Mouse (Mus musculus) embryonic facial prominence, embryonic 14.5 days (tissue): ENCODE measurements at regions not wholly inside any gene's neighbourhood (a gene's known extent, or its start where the extent isn't known, plus 50 kb on each side); places are given as distances from the start of the nearest gene placed in this dataset.

Source experiments
- ATAC-seq: fragments of 200-750 bp; cut with Nextera tagmentation; 2 replicates; pipeline ENCODE4 v1.8.0; 2017; ENCODE audit warnings: low read depth, moderate number of reproducible peaks, moderate TSS enrichment
- DNase-seq: peaks from one replicate; pipeline ENCODE4 v3.0.0-alpha.2; 2015; ENCODE audit warnings: low spot score
- H3K27ac ChIP-seq: fragments of 300-500 bp; sonication (generic); replicated peaks from 2 replicates; pipeline ENCODE4 v1.5.1; 2014; ENCODE audit warnings: low read depth, mild to moderate bottlenecking, low read length, moderate library complexity
- H3K27me3 ChIP-seq: fragments of 300-500 bp; sonication (generic); replicated peaks from 2 replicates; pipeline ENCODE4 v1.6.1; 2014; ENCODE audit warnings: low read length; ENCODE audit not compliant: control insufficient read depth, insufficient read depth
- H3K36me3 ChIP-seq: fragments of 300-500 bp; sonication (generic); 2 replicates; pipeline ENCODE4 v1.6.1; 2014; ENCODE audit warnings: low read length, mixed read lengths; ENCODE audit not compliant: control insufficient read depth, insufficient read depth
- H3K4me1 ChIP-seq: fragments of 300-500 bp; sonication (generic); 2 replicates; pipeline ENCODE4 v1.6.1; 2014; ENCODE audit warnings: antibody characterized with exemption, low read length; ENCODE audit not compliant: control insufficient read depth, insufficient read depth
- H3K4me2 ChIP-seq: fragments of 300-500 bp; sonication (generic); 2 replicates; pipeline ENCODE4 v1.6.1; 2014; ENCODE audit warnings: low read depth, mild to moderate bottlenecking, low read length, moderate library complexity, mixed read lengths
- H3K4me3 ChIP-seq: fragments of 300-500 bp; sonication (generic); 2 replicates; pipeline ENCODE4 v1.5.1; 2014; ENCODE audit warnings: low read depth, mild to moderate bottlenecking, low read length
- H3K9ac ChIP-seq: fragments of 300-500 bp; sonication (generic); 2 replicates; pipeline ENCODE4 v1.6.1; 2014; ENCODE audit warnings: low read depth, mild to moderate bottlenecking, low read length, moderate library complexity, mixed read lengths
- H3K9me3 ChIP-seq: fragments of 300-500 bp; sonication (generic); 2 replicates; pipeline ENCODE4 v1.6.1; 2016; ENCODE audit warnings: low read length; ENCODE audit not compliant: control insufficient read depth
- WGBS: fragments of 180-500 bp; shearing (Covaris S2); extraction: QIAGEN DNeasy Blood & Tissue Kit; methylation state at CpG from one replicate; pipeline ENCODE4 v1.1.7; 2014; 5-methylcytosine and 5-hydroxymethylcytosine counted together

GRCm38 (mm10) chr1:61139984-61140648, 162.4 kb downstream of the Icos start:
- Histone ChIP-seq H3K9ac (no peak overlapping the region), H3K27ac (peak overlapping the region; percentile 49; the same call in 1 of the 2 replicates), H3K36me3 (no peaks in the 10 kb centered on the region), H3K27me3 (no peaks in the 10 kb centered on the region; the same call in 1 of the 2 replicates), H3K4me2 (peak overlapping the region; percentile 50), H3K4me3 (no peak overlapping the region), H3K4me1 (peaks cover 45% of the 10 kb centered on the region), H3K9me3 (no peaks in the 10 kb centered on the region)
- DNase-seq (no peak), ATAC-seq (no peak)
- 38% methylated on average over 10 of the region's 10 CpGs for WGBS

DNA sequence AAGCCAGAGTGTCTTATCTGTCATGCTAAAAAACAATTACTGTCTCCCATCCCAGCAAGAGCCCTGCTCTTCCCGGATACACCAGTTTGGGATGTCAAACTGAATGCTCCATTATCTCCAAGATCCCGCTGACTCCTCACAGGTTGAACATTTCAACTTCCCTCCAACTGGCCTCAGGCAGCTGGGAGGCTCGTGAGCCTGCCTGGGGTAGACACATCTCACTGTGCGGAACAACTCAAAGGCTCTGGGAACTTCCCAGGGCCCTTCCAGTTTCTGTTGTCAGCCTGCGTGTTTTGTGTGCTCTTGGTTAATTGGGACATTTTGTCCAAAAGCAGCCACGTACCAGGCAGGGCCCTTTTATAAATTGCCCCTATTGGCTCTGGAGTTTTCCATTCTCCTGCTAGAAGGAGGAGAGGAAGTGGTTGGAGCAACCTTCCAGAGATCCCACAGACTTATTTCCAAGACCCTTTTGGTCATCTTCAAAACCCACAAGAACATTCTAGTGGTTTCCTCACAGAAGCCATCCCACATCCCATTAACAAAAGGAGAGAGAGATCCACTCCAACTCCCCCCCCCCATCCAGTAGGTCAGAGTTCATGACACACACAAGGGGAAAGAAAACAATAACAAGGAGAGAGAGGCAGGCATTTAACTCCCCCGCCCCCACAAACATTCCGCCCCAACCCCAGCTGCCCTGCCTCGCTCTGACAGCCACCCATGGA, 163.3 kb downstream of the Icos start:
- Histone ChIP-seq H3K27ac (peak overlapping the region; percentile 67), H3K36me3 (no peaks in the 10 kb centered on the region), H3K9ac (no peak overlapping the region), H3K4me3 (no peak overlapping the region), H3K9me3 (no peaks in the 10 kb centered on the region), H3K4me2 (peak overlapping the region; percentile 32), H3K27me3 (no peaks in the 10 kb centered on the region; the same call in 1 of the 2 replicates), H3K4me1 (peaks cover 45% of the 10 kb centered on the region)
- 25% methylated on average over 9 of the region's 9 CpGs for WGBS
- ATAC-seq (no peak), DNase-seq (peak; percentile 23)

GRCm38 (mm10) chr1:61141592-61141930, 163.8 kb downstream of the Icos start:
- H3K9ac ChIP-seq, result no peak overlapping the region
- H3K4me2 ChIP-seq, result peak overlapping the region; percentile 32
- ATAC-seq, result no peak
- 14% methylated on average over 2 of the region's 2 CpGs for WGBS
- no peaks in the 10 kb centered on the region for H3K36me3 ChIP-seq
- H3K27me3 ChIP-seq, result no peaks in the 10 kb centered on the region; the same call in 1 of the 2 replicates
- DNase-seq, result no peak
- peak overlapping the region; percentile 67 for H3K27ac ChIP-seq
- H3K9me3 ChIP-seq, result no peaks in the 10 kb centered on the region
- H3K4me1 ChIP-seq, result peaks cover 45% of the 10 kb centered on the region
- H3K4me3 ChIP-seq, result no peak overlapping the region

DNA sequence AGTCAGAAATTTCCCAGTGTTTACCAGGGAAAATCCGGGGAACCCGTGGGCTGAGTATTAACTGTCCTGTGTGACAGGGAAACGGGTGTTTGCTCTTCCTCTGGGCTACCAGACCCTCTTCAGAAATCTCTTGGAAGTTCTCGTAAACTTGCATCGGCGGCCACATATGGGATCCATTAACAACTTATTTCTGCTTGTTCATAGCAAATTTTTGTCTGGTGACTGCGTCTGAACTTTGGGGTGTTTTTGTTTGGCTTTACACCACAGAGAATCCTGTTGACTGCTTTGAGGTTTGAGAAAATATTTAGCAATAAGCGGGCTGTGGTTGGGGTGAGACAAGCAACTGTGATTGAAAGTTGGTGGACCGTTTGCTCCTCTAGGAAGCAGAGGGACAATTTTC, 164.2 kb downstream of the Icos start:
- Histone ChIP-seq H3K27me3 (no peaks in the 10 kb centered on the region; the same call in 1 of the 2 replicates), H3K4me2 (peak overlapping the region; percentile 32), H3K4me3 (no peak overlapping the region), H3K27ac (peak overlapping the region; percentile 67), H3K9ac (no peak overlapping the region), H3K9me3 (no peaks in the 10 kb centered on the region), H3K36me3 (no peaks in the 10 kb centered on the region), H3K4me1 (peaks cover 45% of the 10 kb centered on the region)
- WGBS, result 14% methylated on average over 9 of the region's 9 CpGs
- DNase-seq, result peak; percentile 91
- no peak for ATAC-seq

- peak overlapping the region; percentile 13; the same call in 1 of the 2 replicates for H3K4me2 ChIP-seq
- H3K4me3 ChIP-seq, result no peak overlapping the region
- no peak overlapping the region for H3K27ac ChIP-seq
- peaks cover 45% of the 10 kb centered on the region for H3K4me1 ChIP-seq
- no peaks in the 10 kb centered on the region for H3K36me3 ChIP-seq
- no peaks in the 10 kb centered on the region for H3K9me3 ChIP-seq
- WGBS, result 25% methylated on average over 14 of the region's 14 CpGs
- no peaks in the 10 kb centered on the region; the same call in 1 of the 2 replicates for H3K27me3 ChIP-seq
- peak; percentile 53 for DNase-seq
- no peak overlapping the region for H3K9ac ChIP-seq
- ATAC-seq, result no peak; the same call in 1 of the 2 replicates
These were observed 165.5 kb downstream of the Icos start for GRCm38 (mm10) chr1:61143030-61143753.

DNA sequence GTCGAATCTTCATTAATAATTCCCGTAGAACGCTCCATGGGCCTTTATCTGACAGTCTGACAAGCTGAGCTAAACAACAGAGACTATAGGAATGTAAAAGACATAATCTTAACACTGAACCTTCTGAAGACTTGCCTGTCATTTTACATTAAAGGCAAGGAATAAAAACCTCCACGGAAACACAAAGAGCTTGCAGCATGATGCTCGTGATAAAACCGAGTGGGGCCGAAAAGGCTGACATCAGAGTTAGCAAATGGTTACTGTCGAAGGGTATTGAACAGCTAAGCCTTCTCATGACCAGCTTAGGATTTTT, 166.0 kb downstream of the Icos start:
- WGBS, result 50% methylated on average over 8 of the region's 8 CpGs
- Histone ChIP-seq H3K36me3 (no peaks in the 10 kb centered on the region), H3K4me1 (peaks cover 45% of the 10 kb centered on the region), H3K9me3 (no peaks in the 10 kb centered on the region), H3K27me3 (no peaks in the 10 kb centered on the region; the same call in 1 of the 2 replicates), H3K4me3 (no peak overlapping the region), H3K27ac (no peak overlapping the region), H3K9ac (no peak overlapping the region), H3K4me2 (no peak overlapping the region)
- ATAC-seq (no peak), DNase-seq (no peak)

GRCm38 (mm10) chr1:61145013-61145412, 167.3 kb downstream of the Icos start:
- Histone ChIP-seq H3K27ac (no peak overlapping the region), H3K4me1 (peaks cover 37% of the 10 kb centered on the region), H3K36me3 (no peaks in the 10 kb centered on the region), H3K4me2 (no peak overlapping the region), H3K4me3 (no peak overlapping the region), H3K9ac (no peak overlapping the region), H3K9me3 (no peaks in the 10 kb centered on the region), H3K27me3 (no peaks in the 10 kb centered on the region; the same call in 1 of the 2 replicates)
- DNase-seq (no peak), ATAC-seq (no peak)
- WGBS, result 50% methylated on average over 4 of the region's 4 CpGs

- DNase-seq (no peak), ATAC-seq (no peak)
- H3K4me1 ChIP-seq, result peaks cover 32% of the 10 kb centered on the region
These were observed 167.8 kb downstream of the Icos start for GRCm38 (mm10) chr1:61145572-61145971.

More at GRCm38 (mm10) chr1:61145572-61145971, 167.8 kb downstream of the Icos start:
- no peak overlapping the region for H3K4me2 ChIP-seq
- H3K9me3 ChIP-seq, result no peaks in the 10 kb centered on the region
- H3K4me3 ChIP-seq, result no peak overlapping the region
- 48% methylated on average over 7 of the region's 7 CpGs for WGBS
- H3K36me3 ChIP-seq, result no peaks in the 10 kb centered on the region
- no peaks in the 10 kb centered on the region; the same call in 1 of the 2 replicates for H3K27me3 ChIP-seq
- H3K27ac ChIP-seq, result no peak overlapping the region
- H3K9ac ChIP-seq, result no peak overlapping the region
